20 mouse cellular contexts compared by ENCODE assay signal in the genomic region with DNA sequence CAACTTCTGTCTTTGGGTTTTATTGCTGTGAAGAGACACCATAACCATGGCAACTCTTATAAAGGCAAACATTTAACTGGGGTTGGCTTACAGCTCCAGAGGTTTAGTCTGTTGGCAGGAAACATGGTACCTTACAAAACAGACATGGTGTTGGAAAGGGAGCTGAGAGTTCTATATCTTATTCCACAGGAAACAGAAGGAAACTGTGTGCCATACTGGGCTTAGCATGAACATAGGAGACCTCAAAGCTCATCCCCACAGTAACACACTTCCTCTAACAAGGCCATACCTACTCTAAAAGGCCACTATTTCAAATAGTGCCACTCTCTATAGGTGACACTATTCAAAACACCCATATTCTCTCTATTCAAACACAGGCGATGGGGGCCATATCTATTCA. TPM values are rescaled to one million over a fixed set of nuclear protein-coding genes. Genes with fewer than 3 reads are reported as not detected.
DNase-seq lines count a peak whose midpoint lies in the region; ATAC-seq lines count a peak whose summit lies in the region.
"Had no signal": no experiment of that assay in that cellular context is flagged by ENCODE, and none has a peak within 500 bp of the region (broad histone marks: within the 10 kb centered on the region; RNA-seq: fewer than 3 reads in every experiment).

No protein-coding gene starts in this region.

- H3K27me3 ChIP-seq in liver, embryonic 16.5 days (ENCODE audit: control insufficient read depth, insufficient read depth, low read depth, low read length) = no peaks in the 10 kb centered on the region
- H3K27me3 ChIP-seq: embryonic facial prominence, embryonic 12.5 days; limb, embryonic 12.5 days had no signal

- DNase-seq in 416B (ENCODE audit: low read depth) = peak; percentile 71
- peak; percentile 16 for DNase-seq in A20 (ENCODE audit: low read depth, low spot score)
- no peak for DNase-seq in heart, postnatal 10 days
- no peak for DNase-seq in adrenal gland, adult 18-20 months (ENCODE audit: low spot score in 2 of 2)
- DNase-seq: adrenal gland, postnatal 10 days; cerebellum, adult 9-11 months; gastrocnemius, postnatal 14 days; heart, adult 2 months; kidney, adult 2 months; kidney, postnatal 36 days; lung, embryonic 14.5 days; lung, postnatal 36 days; right cerebral cortex, adult 18-20 months had no signal

- no peak overlapping the region for H3K4me3 ChIP-seq in liver, embryonic 16.5 days (ENCODE audit: low read depth, low read length)
- H3K4me3 ChIP-seq: embryonic facial prominence, embryonic 12.5 days; erythroblast, embryonic 14.5 days; heart, adult 2 months; limb, embryonic 12.5 days had no signal

- WGBS in liver, embryonic 16.5 days (ENCODE audit: insufficient replicate concordance) = 88% methylated on average over 1 of the region's 1 CpGs

- peak; percentile 30; the same call in 1 of the 2 replicates for ATAC-seq in common myeloid progenitor, adult 5-6 weeks (replicated peaks; ENCODE audit: low read depth, poor library complexity, severe bottlenecking)
- ATAC-seq in liver, embryonic 16.5 days (ENCODE audit: low read depth) = no peak
- no peak for ATAC-seq in erythroid progenitor cell, adult 5-6 weeks (replicated peaks; ENCODE audit: low FRiP score, poor library complexity, severe bottlenecking)
- ATAC-seq: forebrain, embryonic 14.5 days had no signal

- intact Hi-C loops in heart, postnatal 10 days (cut with DNase I) = no loop called here

- peaks cover 74% of the 10 kb centered on the region for H3K4me1 ChIP-seq in liver, embryonic 16.5 days (ENCODE audit: control insufficient read depth, low read depth, low read length)
- H3K4me1 ChIP-seq: embryonic facial prominence, embryonic 12.5 days; limb, embryonic 12.5 days had no signal

- H3K4me2 ChIP-seq in liver, embryonic 16.5 days (ENCODE audit: low read depth, low read length) = no peak overlapping the region
- H3K4me2 ChIP-seq: embryonic facial prominence, embryonic 12.5 days; limb, embryonic 12.5 days; lung, embryonic 14.5 days had no signal

- no peak overlapping the region for H3K9ac ChIP-seq in liver, embryonic 16.5 days (ENCODE audit: low read depth, low read length)
- H3K9ac ChIP-seq: embryonic facial prominence, embryonic 12.5 days; limb, embryonic 12.5 days; lung, embryonic 14.5 days had no signal

- H3K36me3 ChIP-seq in liver, embryonic 16.5 days (ENCODE audit: control insufficient read depth, insufficient read depth) = no peaks in the 10 kb centered on the region

- no peaks in the 10 kb centered on the region for H3K9me3 ChIP-seq in liver, embryonic 16.5 days (replicated peaks; ENCODE audit: control insufficient read depth, low read length)
- H3K9me3 ChIP-seq: embryonic facial prominence, embryonic 12.5 days; limb, embryonic 12.5 days had no signal

- 0 out of 2 replicates have a peak overlapping the region, but pooled peaks have one; percentile 13 for H3K27ac ChIP-seq in liver, embryonic 16.5 days (ENCODE audit: low read length)
- H3K27ac ChIP-seq: embryonic facial prominence, embryonic 12.5 days; heart, adult 2 months; limb, embryonic 12.5 days had no signal

RNA-seq across cellular contexts. Expression of gene Ap2a2, which starts 16.5 kb away (rescaled TPM):
- 26.6 and 27.8 TPM in 2 replicates for total RNA-seq in common myeloid progenitor, adult 5-6 weeks (2017)
- polyA plus RNA-seq in liver, embryonic 16.5 days (2015; fragmentation: Nextera tagmentation; extraction: Ambion mirVana) = 66.7 and 70.7 TPM in 2 replicates
- total RNA-seq in erythroid progenitor cell, adult 5-6 weeks (2015; ENCODE audit: low replicate concordance) = 71.7 and 96.2 TPM in 2 replicates
- total RNA-seq in erythroid progenitor cell, adult 5-6 weeks (2017; ENCODE audit: low replicate concordance) = 108 and 150 TPM in 2 replicates
- 10 to 100 TPM; 60.4 to 60.9 TPM for total RNA-seq in heart, postnatal 10 days (2021)
- total RNA-seq in adrenal gland, adult 18-20 months (2021) = 10 to 100 TPM; 56.4 to 83.8 TPM

RNA-seq across cellular contexts. Expression of gene Chid1, which starts 38.9 kb away (rescaled TPM):
- 25.4 and 27.5 TPM in 2 replicates for total RNA-seq in common myeloid progenitor, adult 5-6 weeks (2017)
- polyA plus RNA-seq in liver, embryonic 16.5 days (2015; fragmentation: Nextera tagmentation; extraction: Ambion mirVana) = 25.3 and 26.6 TPM in 2 replicates
- 4.6 and 6.8 TPM in 2 replicates for total RNA-seq in erythroid progenitor cell, adult 5-6 weeks (2015; ENCODE audit: low replicate concordance)
- total RNA-seq in erythroid progenitor cell, adult 5-6 weeks (2017; ENCODE audit: low replicate concordance) = 6.8 and 10.8 TPM in 2 replicates
- total RNA-seq in heart, postnatal 10 days (2021) = 10 to 100 TPM; 32.7 to 37.3 TPM
- total RNA-seq in adrenal gland, adult 18-20 months (2021) = 10 to 100 TPM; 54.5 to 59.0 TPM

Comparison
In these comparisons a context has a peak if more than half of its experiments do, and no peak if none do; other contexts are left out.
1. DNase-seq: peak in 416B (single experiment) and A20 (single experiment); none in heart, postnatal 10 days (0 of 2) and adrenal gland, adult 18-20 months (0 of 2).